Mouse (Mus musculus): ENCODE data around the gene Gm5941.
"Not testable (repeated sequence)": the region's sequence is repeated elsewhere in the genome, so short reads cannot be mapped to it uniquely, and the experiment has no call there.

Gm5941 gene

DNA sequence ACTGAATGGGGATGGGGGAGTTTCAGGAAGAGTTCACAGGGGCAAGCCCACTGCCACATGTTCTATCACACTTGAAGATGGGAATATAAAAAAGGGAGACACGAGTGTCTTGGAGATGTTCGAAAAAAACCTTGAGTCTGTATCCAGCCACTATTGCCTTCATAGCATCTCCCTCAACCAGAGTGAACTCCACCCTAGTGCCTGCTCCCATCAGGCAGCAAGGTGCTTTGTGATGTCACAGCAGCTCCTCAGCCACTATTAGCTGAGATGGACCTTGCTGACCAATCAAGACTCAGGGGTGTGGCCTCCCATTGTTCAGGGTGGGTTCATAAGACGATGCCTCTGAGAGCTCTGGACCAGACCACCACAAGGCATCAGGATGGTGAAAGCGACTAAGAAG is at the start of gene Gm5941:
Gene Gm5941 (plus strand): TSS at position 301 of the 400 bp plus-strand sequence.
- not testable (repeated sequence) for DNase-seq

GRCm38 (mm10) chrX:92460496-92460895 is 29.3 kb upstream of the Gm5941 start:
- no peak for DNase-seq

DNA sequence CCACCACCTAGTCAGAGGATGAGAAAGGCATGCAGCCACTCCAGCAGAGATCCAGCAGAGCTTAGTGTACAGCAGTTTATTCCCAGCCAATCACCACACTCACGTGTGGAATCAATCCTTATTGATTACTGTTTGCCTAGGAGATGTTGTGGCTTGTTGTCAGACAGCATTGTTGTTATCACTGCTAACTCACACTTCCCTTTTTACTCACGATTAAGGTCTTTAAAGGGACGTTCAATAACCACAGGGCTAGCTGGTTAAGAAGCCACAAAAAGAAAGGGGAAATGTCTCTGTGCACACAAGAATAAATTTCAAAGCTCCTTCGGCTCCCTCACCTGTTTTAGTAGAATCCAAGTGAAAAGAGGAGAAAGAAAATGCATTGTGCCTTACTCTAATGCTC is 25.0 kb upstream of the Gm5941 start:
- no peak for DNase-seq

- no peak for DNase-seq
These were observed 8.5 kb downstream of the Gm5941 start for GRCm38 (mm10) chrX:92498254-92498653.

GRCm38 (mm10) chrX:92527826-92528225 is 38.1 kb downstream of the Gm5941 start:
- DNase-seq: no peak
